Mouse (Mus musculus): ENCODE measurements around the gene Tmem53. TPM values are rescaled to one million over a fixed set of nuclear protein-coding genes. Genes with fewer than 3 reads are reported as not detected.

The Tmem53 gene
- polyA plus RNA-seq, 1 experiment from 2014 or later, result 11.6 TPM

- H3K27ac ChIP-seq (replicated peaks), result no peak overlapping the region; the same call in 1 of the 2 replicates
- H3K27me3 ChIP-seq (replicated peaks; ENCODE audit: low read depth, poor library complexity, severe bottlenecking), result peaks cover 97% of the 10 kb centered on the region
- 65% methylated on average over 16 of the region's 16 CpGs for WGBS
- peaks cover 71% of the 10 kb centered on the region for H3K4me1 ChIP-seq
- no peaks in the 10 kb centered on the region for H3K9me3 ChIP-seq
- H3K4me3 ChIP-seq, result no peak overlapping the region
- no peak for DNase-seq (ENCODE audit: low spot score)
- no peaks in the 10 kb centered on the region for H3K36me3 ChIP-seq (replicated peaks)
Measured at GRCm38 (mm10) chr4:117314849-117315500, 63.2 kb downstream of the Tmem53 start.

DNA sequence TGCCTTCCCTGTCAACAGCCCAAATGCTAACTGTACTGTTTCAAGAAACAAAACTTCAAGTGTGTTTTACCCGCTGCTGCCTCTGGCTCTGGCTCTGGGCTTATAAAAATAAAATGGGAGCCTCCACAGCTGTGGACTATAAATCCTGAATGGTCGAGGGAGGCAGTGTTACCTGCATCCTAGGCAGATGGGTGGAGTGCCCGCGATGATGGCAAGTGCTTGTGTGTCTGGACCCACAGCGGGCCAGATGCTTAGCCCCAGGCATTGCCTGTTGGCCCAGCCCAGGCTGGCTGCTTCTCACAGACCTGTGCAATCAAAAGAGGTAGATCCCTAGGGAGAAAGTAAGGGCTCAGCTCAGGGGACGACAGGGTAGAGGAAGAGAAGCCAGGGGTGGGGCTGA, 65.0 kb downstream of the Tmem53 start:
- Histone ChIP-seq H3K4me3 (no peak overlapping the region), H3K9me3 (no peaks in the 10 kb centered on the region), H3K27ac (replicated peaks) (no peak overlapping the region), H3K36me3 (replicated peaks) (no peaks in the 10 kb centered on the region), H3K27me3 (replicated peaks; ENCODE audit: low read depth, poor library complexity, severe bottlenecking) (peaks cover 94% of the 10 kb centered on the region), H3K4me1 (peaks cover 66% of the 10 kb centered on the region)
- 49% methylated on average over 6 of the region's 6 CpGs for WGBS
- no peak for DNase-seq (ENCODE audit: low spot score)

DNA sequence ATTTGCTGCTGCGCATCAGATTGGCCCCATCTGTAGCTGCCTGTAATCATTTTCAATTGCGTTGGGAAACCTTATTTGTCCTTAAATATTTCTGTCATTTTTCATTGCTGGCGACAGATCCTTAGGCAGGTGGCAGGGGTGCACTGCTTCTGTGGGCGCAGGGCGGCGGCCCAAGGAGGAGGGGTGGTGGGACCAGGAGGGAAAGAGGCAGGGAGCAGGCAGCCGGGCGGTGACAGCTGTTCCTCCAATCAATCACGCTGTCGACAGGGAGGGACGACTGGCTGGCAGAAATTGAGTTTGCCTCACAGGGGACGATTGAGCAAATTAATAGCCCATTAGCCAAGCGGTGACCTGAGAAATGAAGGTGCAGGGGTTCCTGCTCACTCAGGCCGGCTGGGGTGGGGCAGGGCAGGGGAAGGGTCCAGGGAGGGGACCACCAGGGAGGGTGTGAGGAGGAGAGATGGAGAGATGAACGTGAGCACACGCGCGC, 66.0 kb downstream of the Tmem53 start:
- 21% methylated on average over 18 of the region's 18 CpGs for WGBS
- no peaks in the 10 kb centered on the region for H3K36me3 ChIP-seq (replicated peaks)
- peaks cover 94% of the 10 kb centered on the region for H3K27me3 ChIP-seq (replicated peaks; ENCODE audit: low read depth, poor library complexity, severe bottlenecking)
- DNase-seq (ENCODE audit: low spot score), result peak; percentile 28
- no peaks in the 10 kb centered on the region for H3K9me3 ChIP-seq
- H3K27ac ChIP-seq (replicated peaks), result no peak overlapping the region
- 0 out of 2 replicates have a peak overlapping the region, but pooled peaks have one; percentile 0 for H3K4me3 ChIP-seq
- H3K4me1 ChIP-seq, result peaks cover 63% of the 10 kb centered on the region

Other genes starting within 250 kb of the Tmem53 start
- gene Eif2b3, start 232.5 kb upstream of the Tmem53 start, polyA plus RNA-seq (2016; fragmentation: Nextera tagmentation; extraction: Ambion mirVana), result 63.3 and 63.4 TPM in 2 replicates
- 9.2 and 10.4 TPM in 2 replicates for gene Ptch2, start 155.9 kb upstream of the Tmem53 start, polyA plus RNA-seq (2016; fragmentation: Nextera tagmentation; extraction: Ambion mirVana)
- gene Btbd19, start 126.2 kb upstream of the Tmem53 start, polyA plus RNA-seq (2016; fragmentation: Nextera tagmentation; extraction: Ambion mirVana), result 3.6 and 4.0 TPM in 2 replicates
- gene Tctex1d4, start 125.2 kb upstream of the Tmem53 start, polyA plus RNA-seq (2016; fragmentation: Nextera tagmentation; extraction: Ambion mirVana), result not detected in 2 replicates
- 7.9 and 15.1 TPM in 2 replicates for gene Plk3, start 118.0 kb upstream of the Tmem53 start, polyA plus RNA-seq (2016; fragmentation: Nextera tagmentation; extraction: Ambion mirVana)
- gene Rps8, start 95.7 kb upstream of the Tmem53 start, polyA plus RNA-seq (2016; fragmentation: Nextera tagmentation; extraction: Ambion mirVana), result 897 and 923 TPM in 2 replicates
- 115 and 119 TPM in 2 replicates for gene Kif2c, start 69.3 kb upstream of the Tmem53 start, polyA plus RNA-seq (2016; fragmentation: Nextera tagmentation; extraction: Ambion mirVana)
- 0.26 TPM in 2 replicates for gene Armh1, start 174 bp downstream of the Tmem53 start, polyA plus RNA-seq (2016; fragmentation: Nextera tagmentation; extraction: Ambion mirVana)
- 94.6 and 94.8 TPM in 2 replicates for gene Rnf220, start 245.1 kb downstream of the Tmem53 start, polyA plus RNA-seq (2016; fragmentation: Nextera tagmentation; extraction: Ambion mirVana)

Measured in embryonic facial prominence, embryonic 10.5 days (tissue).